Mouse (Mus musculus) brain, embryonic 18.5 days (tissue): ENCODE data around the gene Ccdc144b.

Experiments used
- DNase-seq: peaks from one replicate; pipeline ENCODE4 v3.0.0-alpha.2; 2012; ENCODE audit warnings: low read depth, low spot score

The Ccdc144b gene

GRCm38 (mm10) chr3:36029993-36030392 is 23.4 kb downstream of the Ccdc144b start:
- no peak for DNase-seq

GRCm38 (mm10) chr3:36025732-36026131 is 27.6 kb downstream of the Ccdc144b start:
- DNase-seq, result no peak

- DNase-seq, result no peak
These were observed 42.1 kb downstream of the Ccdc144b start for GRCm38 (mm10) chr3:36011239-36011638.

- no peak for DNase-seq
These were observed 44.8 kb downstream of the Ccdc144b start for GRCm38 (mm10) chr3:36008411-36009154.

- no peak for DNase-seq
These were observed 49.1 kb downstream of the Ccdc144b start for GRCm38 (mm10) chr3:36004028-36004895.

GRCm38 (mm10) chr3:36000275-36001239 is 52.8 kb downstream of the Ccdc144b start, which contains the start of gene Mccc1:
Gene Mccc1 (minus strand): TSS chr3:36000678.
- DNase-seq, result peak; percentile 97

GRCm38 (mm10) chr3:35994552-35995531 is 58.5 kb downstream of the Ccdc144b start:
- no peak for DNase-seq

GRCm38 (mm10) chr3:35990715-35991114 is 62.6 kb downstream of the Ccdc144b start:
- DNase-seq, result no peak

- DNase-seq, result no peak
These were observed 65.3 kb downstream of the Ccdc144b start for GRCm38 (mm10) chr3:35988031-35988430.

GRCm38 (mm10) chr3:35986266-35986665 is 67.1 kb downstream of the Ccdc144b start:
- DNase-seq, result no peak

GRCm38 (mm10) chr3:35973551-35973950 is 79.8 kb downstream of the Ccdc144b start:
- no peak for DNase-seq

GRCm38 (mm10) chr3:35972985-35973384 is 80.4 kb downstream of the Ccdc144b start:
- DNase-seq, result no peak

GRCm38 (mm10) chr3:35971149-35971548 is 82.2 kb downstream of the Ccdc144b start:
- DNase-seq, result no peak

GRCm38 (mm10) chr3:35970441-35970840 is 82.9 kb downstream of the Ccdc144b start:
- no peak for DNase-seq

GRCm38 (mm10) chr3:35967366-35967921 is 85.9 kb downstream of the Ccdc144b start:
- DNase-seq, result no peak

- no peak for DNase-seq
These were observed 86.9 kb downstream of the Ccdc144b start for GRCm38 (mm10) chr3:35966493-35966892.

GRCm38 (mm10) chr3:35964928-35965327 is 88.4 kb downstream of the Ccdc144b start:
- DNase-seq, result no peak

- no peak for DNase-seq
These were observed 89.4 kb downstream of the Ccdc144b start for GRCm38 (mm10) chr3:35963921-35964320.

- DNase-seq, result no peak
These were observed 89.9 kb downstream of the Ccdc144b start for GRCm38 (mm10) chr3:35963401-35963800.

GRCm38 (mm10) chr3:35962967-35963366 is 90.4 kb downstream of the Ccdc144b start:
- DNase-seq, result no peak
